Mouse (Mus musculus): ENCODE results near the gene Cd244a.

Cd244a gene

GRCm38 (mm10) chr1:171648840-171649239 lies 89.8 kb downstream of the Cd244a start:
- DNase-seq (ENCODE audit: low spot score in 2 of 2) = no peak

GRCm38 (mm10) chr1:171652734-171653133 lies 93.7 kb downstream of the Cd244a start, which contains the start of gene Slamf7:
Gene Slamf7 (minus strand): TSS chr1:171653035.
- DNase-seq (ENCODE audit: low spot score in 2 of 2) = no peak

GRCm38 (mm10) chr1:171658561-171658991 lies 99.6 kb downstream of the Cd244a start:
- DNase-seq (ENCODE audit: low spot score in 2 of 2) = peak in 1 of 2 experiments; percentile 21
